Mouse (Mus musculus): ENCODE measurements around the gene Ubxn11. TPM values are rescaled to one million over a fixed set of nuclear protein-coding genes. Genes with fewer than 3 reads are reported as not detected.

The Ubxn11 gene
- polyA plus RNA-seq (2016; fragmentation: Nextera tagmentation; extraction: Ambion mirVana): 6.6 and 6.7 TPM in 2 replicates

DNA sequence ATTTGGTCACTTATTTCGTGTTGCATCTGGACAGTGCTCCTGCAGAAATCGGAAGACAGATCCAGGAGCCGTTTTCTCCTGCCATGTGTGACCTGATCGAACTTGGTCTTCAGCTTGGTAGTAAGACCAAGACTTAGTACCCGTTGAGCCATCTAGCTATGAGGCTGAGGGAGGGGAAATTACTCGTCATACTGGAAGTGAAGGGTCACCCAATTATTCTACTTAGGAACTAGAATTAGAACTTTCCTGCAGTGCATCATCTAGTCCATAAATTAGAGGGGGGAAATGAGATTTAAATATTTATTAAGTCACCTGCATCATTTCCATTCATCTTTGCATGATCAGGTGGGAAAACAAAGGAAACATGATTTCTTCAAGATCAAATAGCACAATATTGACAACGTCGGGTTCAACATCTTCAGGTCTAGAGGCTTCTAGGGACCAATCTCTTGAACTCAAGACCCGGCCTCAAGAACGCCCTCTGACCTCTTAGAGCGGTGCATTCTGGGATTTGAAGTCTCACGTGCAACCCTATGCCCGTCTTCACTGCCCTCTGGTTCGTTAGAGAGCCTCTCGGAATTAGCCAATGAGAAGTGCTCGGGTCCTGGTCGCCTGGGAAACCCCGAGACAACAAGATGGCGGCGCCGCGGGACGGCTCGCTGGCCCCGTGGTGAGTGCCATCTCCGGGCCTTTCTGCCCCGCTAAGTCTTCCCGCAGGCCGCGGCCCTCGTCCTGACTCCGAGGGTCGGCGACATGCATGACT, at the start of gene Ubxn11:
Ubxn11 (plus strand) TSS at position 592 of the 763 bp plus-strand sequence.
- peak; percentile 98 for ATAC-seq (ENCODE audit: low FRiP score, low read depth)
- Histone ChIP-seq H3K9me3 (no peaks in the 10 kb centered on the region), H3K27me3 (no peaks in the 10 kb centered on the region), H3K4me1 (peaks cover 5% of the 10 kb centered on the region; the same call in 1 of the 2 replicates), H3K4me3 (peak within 1 kb of the TSS; percentile 69), H3K36me3 (no peaks in the 10 kb centered on the region), H3K9ac (replicated peaks) (peak within 1 kb of the TSS; percentile 64), H3K4me2 (replicated peaks) (peak within 1 kb of the TSS; percentile 67), H3K27ac (replicated peaks) (peak within 1 kb of the TSS; percentile 10; the same call in 1 of the 2 replicates)
- 17% methylated on average over 34 of the region's 34 CpGs for WGBS

- no peaks in the 10 kb centered on the region for H3K36me3 ChIP-seq
- H3K9ac ChIP-seq (replicated peaks): no peak within 1 kb of the TSS
- H3K4me2 ChIP-seq (replicated peaks): no peak within 1 kb of the TSS
- H3K4me3 ChIP-seq: no peak within 1 kb of the TSS
- no peak within 1 kb of the TSS for H3K27ac ChIP-seq (replicated peaks)
- no peak for ATAC-seq (ENCODE audit: low FRiP score, low read depth)
- H3K4me1 ChIP-seq: peaks cover 2% of the 10 kb centered on the region; the same call in 1 of the 2 replicates
- H3K9me3 ChIP-seq: no peaks in the 10 kb centered on the region
- whole genome bisulfite sequencing: 88% methylated on average over 3 of the region's 3 CpGs
- no peaks in the 10 kb centered on the region; the same call in 1 of the 2 replicates for H3K27me3 ChIP-seq
These were observed 48.8 kb upstream of the Ubxn11 start, which contains the start of gene Zfp683 for GRCm38 (mm10) chr4:134053538-134053937. TSS of gene Zfp683 (plus strand) at chr4:134053838.

GRCm38 (mm10) chr4:134058166-134058715, 44.1 kb upstream of the Ubxn11 start:
- Histone ChIP-seq H3K9me3 (no peaks in the 10 kb centered on the region), H3K9ac (replicated peaks) (no peak overlapping the region), H3K27me3 (peaks cover 14% of the 10 kb centered on the region), H3K36me3 (no peaks in the 10 kb centered on the region), H3K27ac (replicated peaks) (no peak overlapping the region), H3K4me1 (peaks cover 3% of the 10 kb centered on the region; the same call in 1 of the 2 replicates), H3K4me2 (replicated peaks) (no peak overlapping the region), H3K4me3 (no peak overlapping the region)
- WGBS: 31% methylated on average over 13 of the region's 14 CpGs
- no peak for ATAC-seq (ENCODE audit: low FRiP score, low read depth)

DNA sequence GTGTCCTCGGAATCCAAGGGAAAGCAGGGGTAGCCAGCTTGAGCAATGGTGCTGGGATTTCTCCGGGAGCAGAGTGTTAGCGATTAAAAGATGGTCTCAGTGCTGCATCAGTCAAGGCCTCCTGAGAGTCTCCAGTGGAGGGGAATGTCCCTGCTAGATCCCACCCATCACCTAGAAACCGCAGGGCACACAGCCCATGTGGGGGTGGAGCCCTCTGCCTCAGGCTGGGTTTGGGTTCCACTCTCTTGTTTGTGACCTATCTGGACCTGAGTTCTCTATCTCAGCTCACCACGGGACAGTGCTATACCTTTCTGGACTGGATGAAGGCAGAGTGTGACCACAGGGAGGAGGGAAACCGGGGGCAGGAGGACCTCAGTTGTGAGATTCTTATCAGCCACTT, 43.5 kb upstream of the Ubxn11 start:
- peaks cover 14% of the 10 kb centered on the region for H3K27me3 ChIP-seq
- no peak overlapping the region for H3K27ac ChIP-seq (replicated peaks)
- no peak overlapping the region for H3K9ac ChIP-seq (replicated peaks)
- no peak overlapping the region for H3K4me2 ChIP-seq (replicated peaks)
- no peak overlapping the region for H3K4me3 ChIP-seq
- no peaks in the 10 kb centered on the region for H3K36me3 ChIP-seq
- no peaks in the 10 kb centered on the region for H3K9me3 ChIP-seq
- ATAC-seq (ENCODE audit: low FRiP score, low read depth): no peak
- H3K4me1 ChIP-seq: peaks cover 3% of the 10 kb centered on the region; the same call in 1 of the 2 replicates
- 87% methylated on average over 6 of the region's 6 CpGs for WGBS

DNA sequence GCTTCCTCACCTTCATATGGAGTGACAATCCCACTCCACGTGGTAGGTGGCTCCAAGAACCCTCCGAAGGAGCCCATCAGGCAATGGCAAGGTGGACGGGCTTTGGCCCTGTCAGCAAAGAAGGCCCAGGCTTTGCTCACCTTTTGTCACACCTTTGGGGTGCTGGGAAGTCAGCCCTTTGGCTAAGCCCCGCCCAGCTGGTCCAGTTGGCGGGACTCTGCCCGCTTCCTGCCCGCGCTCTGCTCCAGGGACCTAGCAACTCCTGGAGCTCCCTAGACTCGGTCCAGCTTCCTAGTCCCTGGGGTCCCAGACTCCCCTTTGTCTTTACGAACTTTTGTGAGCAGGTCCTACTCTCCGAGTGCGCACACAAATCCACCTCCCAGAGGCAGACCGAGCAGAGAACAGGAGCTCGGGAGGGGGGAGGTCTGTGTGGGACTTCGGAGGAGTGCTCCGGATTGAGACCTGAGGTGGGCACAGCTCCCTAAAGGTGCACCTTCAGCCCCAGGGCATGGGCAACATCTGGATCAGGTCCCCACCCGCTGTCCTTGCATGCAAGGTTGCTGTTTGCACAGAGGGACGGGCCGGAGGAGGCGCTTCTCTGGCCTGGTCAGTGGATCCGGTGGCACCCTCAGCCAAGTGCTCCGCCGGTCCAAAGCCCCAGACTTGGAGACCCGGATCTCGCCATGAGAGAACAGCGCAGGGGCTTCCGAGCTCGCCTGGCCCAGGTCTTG, 42.1 kb upstream of the Ubxn11 start, which contains the start of gene Crybg2:
Crybg2 (plus strand) TSS at position 681 of the 731 bp plus-strand sequence.
- H3K4me2 ChIP-seq (replicated peaks): no peak within 1 kb of the TSS
- H3K9ac ChIP-seq (replicated peaks): no peak within 1 kb of the TSS
- peaks cover 3% of the 10 kb centered on the region; the same call in 1 of the 2 replicates for H3K4me1 ChIP-seq
- no peak within 1 kb of the TSS for H3K4me3 ChIP-seq
- H3K9me3 ChIP-seq: no peaks in the 10 kb centered on the region
- ATAC-seq (ENCODE audit: low FRiP score, low read depth): no peak
- 50% methylated on average over 28 of the region's 28 CpGs for WGBS
- no peaks in the 10 kb centered on the region for H3K36me3 ChIP-seq
- no peak within 1 kb of the TSS for H3K27ac ChIP-seq (replicated peaks)
- peaks cover 23% of the 10 kb centered on the region for H3K27me3 ChIP-seq

DNA sequence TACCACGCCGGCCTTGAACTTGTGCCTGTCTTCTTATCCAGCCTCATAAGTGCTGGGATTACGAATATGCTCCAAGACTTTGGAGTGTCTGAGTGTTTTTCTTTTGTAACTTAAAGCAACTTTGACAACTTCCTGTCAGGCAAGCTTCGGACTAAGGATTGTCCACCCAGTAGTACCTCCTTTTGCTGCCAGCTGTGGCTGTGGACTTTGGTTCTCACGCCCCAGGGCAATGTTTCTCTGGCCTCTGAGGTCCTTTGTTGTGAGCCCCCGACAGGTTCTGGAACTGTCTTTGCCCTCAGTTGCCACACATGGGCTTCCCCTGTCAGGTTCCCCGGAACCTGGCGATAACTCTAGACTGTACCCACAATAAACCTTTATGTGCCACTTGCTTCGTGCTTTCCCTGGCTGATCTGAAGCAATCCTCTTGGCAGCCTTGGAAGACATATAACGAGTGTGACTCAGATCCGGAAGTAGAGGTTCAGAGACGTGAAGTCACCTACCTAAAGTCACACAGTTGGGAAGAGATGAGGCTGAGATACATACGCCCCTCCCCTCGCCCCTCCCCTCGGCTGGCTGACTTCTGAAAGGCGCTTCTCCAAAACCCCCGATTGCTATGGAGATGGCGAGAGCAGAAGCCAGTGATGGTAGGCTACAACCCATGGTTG, 41.1 kb upstream of the Ubxn11 start:
- Histone ChIP-seq H3K27me3 (peaks cover 30% of the 10 kb centered on the region), H3K4me2 (replicated peaks) (no peak overlapping the region), H3K9me3 (no peaks in the 10 kb centered on the region), H3K9ac (replicated peaks) (no peak overlapping the region), H3K4me1 (peaks cover 3% of the 10 kb centered on the region; the same call in 1 of the 2 replicates), H3K36me3 (no peaks in the 10 kb centered on the region), H3K27ac (replicated peaks) (no peak overlapping the region), H3K4me3 (no peak overlapping the region)
- ATAC-seq (ENCODE audit: low FRiP score, low read depth): no peak
- WGBS: 63% methylated on average over 17 of the region's 18 CpGs

GRCm38 (mm10) chr4:134061944-134062446, 40.4 kb upstream of the Ubxn11 start:
- no peak overlapping the region for H3K4me3 ChIP-seq
- peaks cover 3% of the 10 kb centered on the region; the same call in 1 of the 2 replicates for H3K4me1 ChIP-seq
- H3K27me3 ChIP-seq: peaks cover 36% of the 10 kb centered on the region
- no peaks in the 10 kb centered on the region for H3K36me3 ChIP-seq
- no peaks in the 10 kb centered on the region for H3K9me3 ChIP-seq
- ATAC-seq (ENCODE audit: low FRiP score, low read depth): no peak
- no peak overlapping the region for H3K4me2 ChIP-seq (replicated peaks)
- H3K27ac ChIP-seq (replicated peaks): no peak overlapping the region
- 53% methylated on average over 8 of the region's 8 CpGs for WGBS
- no peak overlapping the region for H3K9ac ChIP-seq (replicated peaks)

GRCm38 (mm10) chr4:134062561-134062960, 39.8 kb upstream of the Ubxn11 start:
- 66% methylated on average over 8 of the region's 8 CpGs for WGBS
- Histone ChIP-seq H3K4me2 (replicated peaks) (no peak overlapping the region), H3K9me3 (no peaks in the 10 kb centered on the region), H3K27ac (replicated peaks) (no peak overlapping the region), H3K4me3 (no peak overlapping the region), H3K4me1 (peaks cover 3% of the 10 kb centered on the region; the same call in 1 of the 2 replicates), H3K36me3 (no peaks in the 10 kb centered on the region), H3K27me3 (peaks cover 39% of the 10 kb centered on the region), H3K9ac (replicated peaks) (no peak overlapping the region)
- ATAC-seq (ENCODE audit: low FRiP score, low read depth): no peak

GRCm38 (mm10) chr4:134065431-134066004, 36.9 kb upstream of the Ubxn11 start:
- H3K4me2 ChIP-seq (replicated peaks): no peak overlapping the region
- no peaks in the 10 kb centered on the region for H3K4me1 ChIP-seq
- 17% methylated on average over 22 of the region's 23 CpGs for WGBS
- no peaks in the 10 kb centered on the region for H3K36me3 ChIP-seq
- H3K9me3 ChIP-seq: no peaks in the 10 kb centered on the region
- no peak overlapping the region for H3K4me3 ChIP-seq
- H3K9ac ChIP-seq (replicated peaks): no peak overlapping the region
- H3K27me3 ChIP-seq: peaks cover 32% of the 10 kb centered on the region
- no peak for ATAC-seq (ENCODE audit: low FRiP score, low read depth)
- no peak overlapping the region for H3K27ac ChIP-seq (replicated peaks)

DNA sequence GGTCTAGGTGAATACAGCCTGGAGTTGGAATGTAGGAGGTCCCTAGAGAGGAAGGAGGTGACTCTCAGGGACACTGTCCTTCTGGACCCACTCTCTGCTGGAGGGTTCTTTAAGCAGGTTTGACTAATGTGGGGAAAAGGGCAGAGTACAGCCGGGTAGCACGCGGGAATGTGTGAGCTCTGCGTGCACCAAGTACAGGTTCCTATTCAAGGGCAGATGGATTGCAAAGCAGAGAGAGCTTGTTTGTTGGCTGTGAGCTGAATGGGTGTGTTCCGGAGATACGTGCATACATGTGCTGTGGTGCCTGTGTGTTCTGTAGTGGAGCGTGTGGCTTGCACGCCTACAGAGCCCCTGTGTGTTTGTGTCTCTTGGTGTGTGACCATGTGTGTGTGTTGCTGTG, 35.0 kb upstream of the Ubxn11 start:
- H3K4me2 ChIP-seq (replicated peaks): no peak overlapping the region
- H3K27me3 ChIP-seq: peaks cover 25% of the 10 kb centered on the region
- H3K4me3 ChIP-seq: no peak overlapping the region
- H3K27ac ChIP-seq (replicated peaks): no peak overlapping the region
- no peak overlapping the region for H3K9ac ChIP-seq (replicated peaks)
- no peaks in the 10 kb centered on the region for H3K4me1 ChIP-seq
- no peaks in the 10 kb centered on the region for H3K9me3 ChIP-seq
- no peaks in the 10 kb centered on the region for H3K36me3 ChIP-seq
- no peak for ATAC-seq (ENCODE audit: low FRiP score, low read depth)
- WGBS: 91% methylated on average over 8 of the region's 8 CpGs

Measured in midbrain, embryonic 12.5 days (tissue).